Mouse (Mus musculus) regulatory T cell (primary cell): ENCODE data around the gene Pde1c.

Experiments
- in situ Hi-C: fragments of 300-600 bp; cut with MboI, MseI; formaldehyde crosslinking; loops from one replicate; pipeline ENCODE4 v1.15.1; 2025; ENCODE audit warnings: high pct_unique_total_duplicates

The Pde1c gene

DNA sequence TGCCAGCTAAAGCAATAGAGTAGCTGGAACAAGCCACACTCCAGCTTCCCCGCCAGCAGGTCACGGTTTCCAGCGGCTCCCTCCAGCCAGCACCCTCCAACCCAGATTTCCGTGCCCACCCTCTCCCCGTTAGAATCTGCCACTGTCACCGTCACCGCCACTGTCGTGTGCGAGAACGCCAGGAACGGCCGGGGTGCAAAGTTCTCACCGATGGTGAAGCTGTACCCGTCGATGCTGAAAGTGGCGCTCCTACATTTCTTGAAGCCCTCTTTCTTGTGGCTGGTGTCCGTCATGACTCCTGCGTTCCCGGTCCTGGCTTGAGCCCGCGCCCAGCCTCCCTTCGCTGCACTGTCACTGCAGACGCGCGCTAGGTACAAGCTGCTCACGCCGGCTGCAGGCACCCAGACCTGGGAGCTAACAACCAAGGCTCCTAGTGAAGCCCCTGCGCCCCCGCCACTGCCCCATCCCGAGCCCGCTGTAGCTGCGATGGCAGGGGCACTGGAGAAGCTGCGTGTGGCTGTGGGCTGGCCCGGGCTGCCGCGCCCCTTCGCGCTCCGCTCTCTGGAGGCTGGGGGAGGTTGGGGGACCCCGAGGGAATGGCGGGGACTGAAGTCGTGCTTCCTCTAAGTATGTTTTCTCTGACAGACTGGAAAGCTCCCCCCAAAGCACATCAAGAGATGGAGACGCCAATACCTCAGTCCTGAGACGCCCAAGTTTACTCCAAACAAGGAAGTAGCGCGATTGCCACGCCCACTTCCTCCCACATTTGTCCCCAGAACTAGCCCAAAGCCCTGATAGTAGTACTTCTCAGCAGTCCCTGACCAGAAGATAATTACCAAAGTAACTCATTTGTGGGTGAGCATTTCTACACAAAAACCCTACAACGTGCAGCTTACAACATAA is at the start of gene Pde1c:
Gene Pde1c (minus strand): TSS at position 634 of the 903 bp plus-strand sequence.
- in situ Hi-C loops = no loop called here

DNA sequence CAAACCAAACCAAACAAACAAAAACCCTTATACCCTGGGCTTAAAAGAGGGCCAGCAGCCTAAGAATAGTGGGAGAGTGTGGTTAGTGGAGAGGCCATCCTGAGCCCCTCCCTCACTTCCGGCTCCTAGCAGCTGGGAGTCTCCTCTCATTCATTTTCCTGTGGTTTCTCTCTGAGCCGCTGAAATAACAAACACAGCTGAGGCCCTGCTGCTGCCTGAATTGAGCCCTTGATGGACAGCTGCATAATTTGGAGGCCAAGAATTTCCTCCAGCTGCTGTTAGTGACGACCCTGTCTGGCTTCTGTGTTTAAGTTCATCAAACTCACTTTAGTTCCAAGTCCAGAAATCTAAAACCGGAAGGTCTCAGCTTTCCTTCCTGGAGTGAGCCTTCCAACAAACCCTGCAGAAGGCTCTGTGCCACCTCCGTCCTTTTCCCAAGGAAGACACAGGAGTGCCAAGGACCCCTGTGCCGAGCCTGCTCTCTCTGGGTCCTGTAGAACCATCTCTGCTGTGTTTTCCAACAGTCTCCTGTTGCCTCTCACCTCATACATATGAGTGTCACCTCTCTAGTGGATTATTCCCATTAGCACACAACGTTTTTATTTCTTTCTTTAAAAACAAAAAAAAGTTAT is 48.2 kb upstream of the Pde1c start:
- in situ Hi-C loops = loop anchor here (25.0 kb wide), 1 partner anchor 555 kb away; no protein-coding TSS in a partner anchor

DNA sequence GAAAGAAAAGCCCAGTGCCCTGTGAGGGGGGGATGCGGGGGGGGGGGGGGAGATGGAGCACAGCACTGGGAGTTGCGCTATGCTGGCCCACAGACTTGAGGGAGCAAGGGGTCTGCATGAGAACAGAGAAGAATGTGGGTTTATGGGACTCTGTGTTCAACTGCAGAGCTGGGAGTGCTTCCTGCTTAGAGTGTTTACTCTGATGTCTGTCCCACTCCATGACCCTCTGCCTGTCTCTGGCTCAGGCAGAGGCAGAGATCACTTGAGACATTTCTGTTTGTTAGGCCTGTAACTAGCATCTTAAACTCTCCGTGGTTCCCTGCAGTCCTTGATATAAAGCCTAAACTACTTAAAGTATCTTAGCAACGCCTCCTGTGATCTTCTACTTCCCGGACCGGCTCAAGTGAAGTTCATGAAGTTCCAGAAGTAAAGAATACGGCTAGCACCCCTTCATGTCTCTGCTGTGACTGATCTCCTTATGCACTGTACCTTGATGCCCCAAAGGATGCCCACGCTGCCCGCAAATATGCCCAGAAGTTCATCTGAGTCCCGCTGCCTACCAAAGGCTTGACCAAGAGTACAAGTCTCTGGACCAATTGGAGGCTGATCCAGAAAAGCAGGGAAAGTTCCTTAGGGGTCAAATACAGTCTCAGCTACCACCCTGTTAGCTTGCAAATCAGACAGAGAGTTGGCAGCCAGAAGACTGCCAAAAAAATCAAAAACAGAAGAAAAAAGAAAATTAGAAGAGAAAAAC is 47.5 kb upstream of the Pde1c start:
- in situ Hi-C loops = loop anchor here (25.0 kb wide), 1 partner anchor 554 kb away; no protein-coding TSS in a partner anchor

DNA sequence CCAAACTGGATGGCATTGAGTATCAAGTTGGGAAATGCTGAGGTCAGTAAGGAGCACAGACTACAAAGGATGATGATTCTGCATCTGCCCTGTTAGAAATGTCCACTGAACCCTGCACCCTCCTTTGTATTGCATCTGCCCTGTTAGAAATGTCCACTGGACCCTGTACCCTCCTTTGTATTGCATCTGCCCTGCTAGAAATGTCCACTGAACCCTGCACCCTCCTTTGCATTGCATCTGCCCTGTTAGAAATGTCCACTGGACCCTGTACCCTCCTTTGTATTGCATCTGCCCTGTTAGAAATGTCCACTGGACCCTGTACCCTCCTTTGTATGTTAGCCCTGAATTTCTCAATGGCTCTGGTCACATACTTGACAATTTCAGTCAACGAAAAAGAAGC is 40.6 kb upstream of the Pde1c start:
- in situ Hi-C loops = loop anchor here (25.0 kb wide), 1 partner anchor 547 kb away; no protein-coding TSS in a partner anchor

DNA sequence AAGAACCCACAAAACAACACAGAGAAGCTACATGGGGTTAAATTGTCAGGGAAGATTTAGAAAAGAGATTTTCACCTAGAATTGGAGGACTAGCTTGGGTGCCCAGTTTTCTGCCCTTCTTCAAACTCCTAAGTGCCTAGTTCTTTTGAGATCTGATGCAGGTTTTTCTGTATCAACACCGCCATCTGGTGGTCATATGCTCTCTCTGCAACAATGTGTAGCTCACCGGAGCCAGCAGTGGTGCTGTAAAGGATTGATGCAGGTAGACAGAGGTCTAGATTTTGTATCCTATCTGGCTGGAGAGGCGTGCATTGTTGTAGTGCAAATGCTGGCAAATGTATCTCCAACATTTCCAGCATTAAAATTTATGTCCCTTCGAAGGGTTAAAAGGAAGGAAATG is 39.4 kb upstream of the Pde1c start:
- in situ Hi-C loops = loop anchor here (25.0 kb wide), 1 partner anchor 546 kb away; no protein-coding TSS in a partner anchor

DNA sequence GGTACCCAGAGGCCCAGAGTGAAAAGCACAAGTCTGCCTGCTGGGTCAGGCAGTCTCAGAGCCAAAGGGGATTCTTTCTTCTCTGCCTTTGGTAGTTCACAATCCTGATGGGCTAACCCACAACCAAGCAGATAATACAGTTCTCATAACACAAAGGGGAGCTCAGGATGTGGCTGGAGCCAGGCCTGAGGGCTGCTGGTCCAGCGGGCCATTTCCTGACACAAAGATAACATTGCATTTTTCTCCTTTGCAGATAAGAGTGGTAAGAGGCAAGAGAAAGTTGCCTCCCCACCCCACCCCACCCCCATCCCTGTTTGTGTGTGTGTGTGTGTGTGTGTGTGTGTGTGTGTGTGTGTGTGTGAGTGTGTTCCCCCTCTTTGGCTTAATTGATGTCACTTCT is 10.7 kb upstream of the Pde1c start:
- in situ Hi-C loops = no loop called here

DNA sequence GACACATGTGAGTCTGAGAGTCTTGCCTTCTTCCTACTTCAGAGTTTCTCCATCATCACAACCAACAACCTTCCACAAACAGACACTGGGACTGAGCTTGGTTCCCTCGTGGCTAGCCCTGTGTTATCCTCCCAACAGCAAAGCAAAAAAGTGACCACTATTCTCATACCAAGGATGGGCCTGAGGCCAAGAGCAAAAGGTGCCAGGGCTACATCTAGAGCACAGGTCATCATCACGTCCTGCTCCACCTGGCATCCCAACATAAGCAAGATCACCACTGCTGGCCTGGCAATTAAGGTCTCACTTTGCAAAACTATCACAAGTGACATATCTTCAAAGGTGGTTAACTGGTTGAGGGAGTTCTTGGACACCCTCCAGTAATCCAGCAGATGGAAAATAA is 8.0 kb downstream of the Pde1c start:
- in situ Hi-C loops = no loop called here

DNA sequence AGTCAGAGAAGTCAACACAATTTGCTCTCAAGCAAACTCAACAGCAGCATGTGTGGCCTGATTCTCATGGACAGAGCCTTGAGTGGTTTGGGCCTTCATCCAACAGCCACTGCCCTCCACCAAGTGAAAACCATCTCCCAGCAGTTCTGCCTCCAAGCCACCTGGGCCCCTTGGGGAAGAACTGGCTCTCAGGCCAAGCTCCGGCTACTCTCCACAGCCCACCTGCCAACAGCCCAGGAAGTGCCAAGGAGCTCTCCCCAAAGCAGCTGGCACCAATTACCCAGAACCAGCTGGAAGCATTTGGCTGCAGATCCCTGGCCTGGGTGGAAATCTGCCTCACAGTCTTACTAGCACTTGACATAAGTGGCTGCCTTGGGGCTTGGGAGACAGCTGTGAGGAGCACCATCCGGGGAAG is 8.4 kb downstream of the Pde1c start:
- in situ Hi-C loops = no loop called here

DNA sequence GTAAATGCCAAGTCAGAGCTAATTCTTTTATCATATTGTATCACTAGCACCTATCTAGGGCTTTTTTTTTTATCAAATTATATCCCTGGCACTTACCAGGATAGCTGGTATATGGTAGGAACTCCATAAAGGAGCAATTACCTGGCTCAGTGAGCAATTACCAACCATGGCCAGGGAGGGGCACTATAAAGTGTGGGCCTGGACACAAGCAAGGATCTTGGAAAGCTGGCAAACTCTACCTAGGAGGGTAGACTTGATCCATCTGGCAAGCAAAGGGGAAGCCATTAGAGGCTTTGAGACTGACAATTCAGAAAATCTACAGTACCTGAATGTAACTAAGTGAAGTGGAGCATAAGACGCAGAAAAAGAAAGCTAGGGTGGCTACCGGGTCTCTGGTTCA is 10.2 kb downstream of the Pde1c start:
- in situ Hi-C loops = no loop called here

DNA sequence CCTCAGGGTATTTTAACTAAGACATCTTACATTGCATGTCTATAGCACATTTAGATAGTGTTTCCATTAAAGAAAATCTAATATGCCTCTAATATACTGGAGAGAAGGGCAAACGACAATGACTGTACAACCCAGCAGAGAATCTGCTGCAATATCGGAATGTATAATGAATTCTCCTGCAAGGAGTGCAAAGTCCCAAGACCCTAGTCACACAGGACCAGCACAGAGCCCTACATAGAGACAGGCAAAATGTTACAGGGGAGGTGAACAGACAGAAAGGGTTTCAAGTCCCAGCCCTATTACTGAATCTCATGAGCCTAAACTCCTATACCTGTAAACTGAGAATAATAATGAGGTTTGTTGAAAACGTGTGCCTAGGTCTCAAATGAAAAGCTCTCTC is 13.1 kb downstream of the Pde1c start:
- in situ Hi-C loops = no loop called here

DNA sequence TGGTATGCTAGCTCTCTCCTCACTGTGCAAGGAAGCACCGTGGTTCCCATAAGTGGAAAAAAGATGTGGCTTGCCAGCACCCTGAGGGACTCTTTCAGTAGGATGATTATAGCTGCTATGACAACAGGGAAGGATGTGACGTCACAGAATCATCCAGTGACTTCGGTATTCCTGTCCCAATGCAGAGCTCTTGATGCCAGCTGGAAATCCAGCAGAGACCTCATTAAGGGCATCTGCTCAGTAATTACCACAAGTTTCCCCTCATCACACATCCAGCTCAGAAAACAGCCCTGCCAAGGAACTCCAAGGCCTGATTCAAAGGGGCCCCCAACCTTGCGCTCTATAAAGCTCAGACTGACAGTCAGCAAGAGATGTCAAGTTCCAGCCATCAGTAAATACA is 13.5 kb downstream of the Pde1c start:
- in situ Hi-C loops = no loop called here

DNA sequence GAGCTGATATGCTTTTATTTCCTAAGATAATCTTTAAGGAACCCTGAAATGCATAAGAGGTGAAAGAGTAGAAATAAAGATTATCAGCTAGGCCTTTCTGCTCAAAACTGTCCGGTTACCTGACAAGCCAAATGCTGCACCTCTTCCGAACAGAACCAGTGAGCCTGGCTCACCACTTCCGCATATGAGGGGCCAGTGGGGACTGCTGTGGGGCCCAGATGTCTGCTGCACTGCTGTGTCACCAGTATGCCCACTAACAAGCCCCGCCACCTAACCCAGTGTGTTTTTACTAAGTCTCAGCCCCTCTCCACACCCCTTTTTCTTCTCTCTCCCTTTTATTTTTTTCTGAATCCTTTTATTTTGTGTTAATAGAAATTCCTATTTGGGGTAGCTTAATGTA is 17.9 kb downstream of the Pde1c start:
- in situ Hi-C loops = no loop called here

DNA sequence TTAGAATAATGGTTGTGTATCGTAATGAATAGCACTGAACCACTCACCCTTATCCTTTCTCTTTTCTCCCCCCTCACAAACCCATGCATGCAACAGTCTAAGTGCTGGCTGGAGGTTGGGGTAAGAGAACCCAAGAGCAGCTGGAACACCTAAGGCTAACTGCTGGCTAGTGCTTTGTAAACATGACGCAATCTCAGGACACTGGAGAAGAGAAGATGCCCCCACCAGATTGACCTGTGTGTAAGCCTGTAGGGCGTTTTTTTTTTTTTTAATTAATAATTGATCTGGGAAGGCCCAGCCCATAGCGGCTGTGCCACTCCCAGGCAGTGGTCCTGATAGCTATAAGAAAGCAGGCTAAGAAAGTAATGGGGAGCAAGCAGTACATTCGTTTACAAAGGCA is 28.7 kb downstream of the Pde1c start:
- in situ Hi-C loops = no loop called here

DNA sequence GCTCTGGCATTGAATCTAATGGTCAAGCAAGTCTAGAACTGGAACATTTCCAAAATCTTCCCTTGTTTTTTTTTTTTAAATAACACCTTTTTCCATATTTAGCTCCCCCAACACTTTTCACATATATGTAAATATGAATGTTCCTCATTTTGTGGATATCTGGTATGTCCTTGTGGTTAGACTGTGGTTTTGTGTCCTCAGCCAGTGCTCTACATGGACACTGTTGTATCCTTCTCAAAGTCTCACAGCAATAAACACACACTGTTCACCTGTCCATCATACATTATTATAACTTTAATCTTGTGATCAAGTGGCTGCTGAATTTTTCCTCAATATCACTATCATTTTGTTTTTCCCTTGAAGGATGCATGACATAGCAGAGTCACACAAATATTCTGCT is 34.2 kb downstream of the Pde1c start:
- in situ Hi-C loops = no loop called here

DNA sequence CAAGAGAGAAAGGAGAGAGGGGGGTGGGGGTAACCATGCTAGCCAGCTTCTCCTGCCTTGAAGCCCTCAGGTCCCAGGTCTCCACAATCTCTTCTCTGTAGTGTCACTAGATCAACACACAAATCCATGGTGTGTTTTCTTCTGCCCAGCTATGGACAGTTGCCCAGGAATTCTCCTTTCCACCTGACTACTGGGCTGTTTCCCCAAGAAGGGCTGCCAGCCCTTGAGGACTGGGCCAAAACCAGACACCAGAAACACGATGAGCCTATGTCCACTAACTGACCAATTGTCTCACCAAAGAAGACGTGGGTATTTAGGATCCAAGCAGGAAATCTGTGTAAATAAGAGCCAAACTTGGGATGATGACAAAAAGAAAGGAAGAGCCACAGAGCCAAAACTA is 36.6 kb downstream of the Pde1c start:
- in situ Hi-C loops = no loop called here

DNA sequence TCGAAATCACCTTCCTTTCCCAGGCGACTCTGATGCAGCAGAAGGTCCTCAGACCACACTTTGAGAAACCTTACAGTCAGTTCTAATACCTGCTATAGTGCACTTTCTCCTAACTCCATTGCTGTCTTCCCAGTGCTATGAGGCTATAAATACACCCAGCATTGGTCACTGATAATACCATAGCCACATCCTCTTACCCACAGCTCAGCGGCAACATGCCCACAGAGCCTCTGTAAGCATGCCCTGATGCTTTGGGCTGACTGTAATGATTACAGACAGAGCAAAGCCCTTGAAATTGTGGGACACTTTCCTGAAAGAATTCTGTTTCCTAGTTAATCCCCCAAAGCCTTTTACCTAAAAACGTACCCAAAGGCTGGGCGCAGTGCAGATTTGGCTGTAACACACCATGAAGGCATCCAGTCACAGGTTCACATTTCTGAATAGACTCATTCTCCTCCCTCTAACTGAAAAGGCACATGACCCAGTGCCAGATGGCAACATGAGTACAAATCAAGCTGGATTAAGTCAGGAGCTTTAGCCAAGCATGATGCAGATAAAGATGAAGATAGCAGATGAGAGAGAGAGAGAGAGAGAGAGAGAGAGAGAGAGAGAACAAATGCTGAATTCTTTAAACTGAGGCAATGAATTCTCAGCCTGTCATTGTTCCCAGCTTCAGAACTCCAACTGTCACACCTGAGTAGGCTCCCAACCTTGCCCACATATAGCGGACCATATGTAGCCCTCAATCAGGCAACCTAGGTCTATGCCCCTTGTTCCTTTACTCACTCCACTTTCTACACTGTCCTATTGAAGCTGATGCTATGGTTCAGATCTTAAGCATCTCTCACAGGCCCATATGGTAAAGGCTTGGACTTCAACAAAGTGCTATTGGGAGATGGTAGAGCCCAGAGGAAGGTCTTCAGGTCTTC is 44.7 kb downstream of the Pde1c start:
- in situ Hi-C loops = no loop called here

DNA sequence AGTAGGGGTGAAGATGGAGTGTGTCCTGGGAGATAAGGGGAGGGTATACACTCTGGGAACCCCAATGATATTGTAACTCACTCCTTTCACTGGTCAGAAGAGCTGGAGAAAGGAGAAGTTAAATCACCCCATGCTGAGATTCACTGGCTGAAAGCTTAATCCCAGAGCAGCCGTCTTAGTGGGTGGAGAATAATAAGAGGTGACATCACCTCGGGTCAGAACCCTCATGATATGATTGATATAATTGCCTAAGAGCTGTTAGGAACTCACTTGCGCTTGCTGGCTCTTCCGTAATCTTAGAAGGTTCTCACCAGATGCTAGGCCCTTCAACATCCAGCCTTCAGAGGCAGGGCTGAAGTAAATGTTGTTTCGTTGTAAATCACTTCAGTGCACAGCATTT is 79.7 kb downstream of the Pde1c start:
- in situ Hi-C loops = loop anchor here (5.0 kb wide), 1 partner anchor 123 kb away; no protein-coding TSS in a partner anchor

DNA sequence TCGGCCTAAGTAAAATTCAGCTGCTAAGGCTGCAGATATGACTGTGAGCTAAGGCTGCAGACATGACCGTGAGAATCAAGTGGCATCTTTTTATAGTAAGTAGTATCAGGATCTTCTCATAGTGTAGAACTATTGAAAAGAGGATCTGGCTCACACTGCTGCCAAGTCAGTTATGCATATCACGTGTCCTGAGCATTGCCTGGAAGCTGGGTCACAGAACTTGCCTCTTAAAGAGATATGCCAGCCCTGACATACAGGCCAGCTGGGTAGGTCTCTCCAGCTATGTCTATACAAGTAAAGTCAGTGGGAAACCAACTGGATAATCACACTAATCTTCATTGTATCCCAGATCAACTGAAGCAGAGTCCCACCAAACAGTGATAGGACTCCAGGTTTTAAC is 83.8 kb downstream of the Pde1c start:
- in situ Hi-C loops = loop anchor here (5.0 kb wide), 1 partner anchor 127 kb away; no protein-coding TSS in a partner anchor

DNA sequence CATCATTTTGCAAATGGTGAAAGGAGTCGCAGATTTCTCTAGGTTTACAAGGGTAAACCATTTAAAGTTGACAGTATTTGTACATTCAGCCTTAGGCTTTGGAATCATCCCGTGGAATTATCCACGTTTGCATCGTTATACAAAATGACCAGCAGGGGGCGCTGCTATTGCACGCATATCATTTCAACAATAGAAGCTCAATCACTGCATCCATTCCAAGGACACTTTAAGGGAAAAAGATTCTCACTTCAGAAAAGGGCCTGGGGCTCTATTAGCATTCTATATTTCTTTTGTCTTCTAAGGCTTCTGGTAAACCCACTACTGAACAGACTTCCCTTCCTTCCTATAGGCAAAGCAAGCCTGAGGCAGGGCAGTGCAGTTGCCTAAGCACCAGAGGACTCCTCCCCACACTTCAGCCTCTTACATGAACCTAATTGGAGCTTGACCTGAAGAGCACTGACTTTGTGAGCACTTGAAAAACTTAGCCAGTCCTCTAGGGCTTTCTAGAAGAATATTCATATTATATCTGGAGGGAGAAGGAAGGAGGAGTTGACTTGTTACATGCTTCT is 87.9 kb downstream of the Pde1c start:
- in situ Hi-C loops = no loop called here

DNA sequence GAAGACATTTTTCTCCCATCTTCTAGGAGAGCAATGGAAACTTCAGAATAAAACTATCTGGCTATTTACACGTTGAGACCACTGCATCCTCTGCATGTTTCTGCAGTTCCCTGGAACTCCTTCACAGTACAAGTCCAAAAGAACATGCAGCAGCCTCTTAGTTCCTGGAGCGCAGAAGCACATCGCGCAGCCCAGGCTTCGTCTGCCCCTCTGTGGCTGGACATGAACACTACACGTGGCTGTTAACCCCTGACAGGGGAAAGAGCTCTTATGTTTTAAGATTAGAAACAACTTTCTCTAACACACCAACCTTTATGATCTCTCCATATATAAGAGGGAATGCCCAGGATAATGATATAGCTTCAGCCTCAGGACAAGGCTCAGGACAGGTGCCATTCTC is 92.3 kb downstream of the Pde1c start:
- in situ Hi-C loops = loop anchor here (5.0 kb wide), 1 partner anchor 211 kb away; no protein-coding TSS in a partner anchor

DNA sequence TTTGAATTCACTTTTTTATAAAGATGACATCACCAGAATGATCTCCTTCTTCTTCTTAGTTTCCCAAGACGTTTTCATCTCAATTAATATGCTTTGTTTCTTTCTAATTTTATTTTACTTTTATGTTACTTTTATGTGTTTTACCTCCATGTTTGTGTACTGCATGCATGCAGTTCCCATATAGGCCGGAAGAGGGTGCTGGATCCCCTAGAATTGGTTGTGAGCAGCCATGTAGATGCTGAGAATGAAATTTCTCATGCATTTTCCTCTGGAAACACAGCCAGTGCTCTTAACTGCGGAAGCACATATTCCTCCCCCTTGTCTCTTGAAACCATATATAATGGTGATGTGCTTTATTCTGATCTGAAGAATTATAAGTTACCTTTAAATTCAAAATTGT is 110.8 kb downstream of the Pde1c start:
- in situ Hi-C loops = no loop called here
